Mouse (Mus musculus) midbrain, embryonic 12.5 days (tissue): Measurements from ENCODE around the gene Mrm2. TPM values are rescaled to one million over a fixed set of nuclear protein-coding genes. Genes with fewer than 3 reads are reported as not detected.

Experiments used
- ATAC-seq: fragments of 200-750 bp; cut with Nextera tagmentation; 2 replicates; pipeline ENCODE4 v1.8.0; 2017; ENCODE audit warnings: low read depth, moderate TSS enrichment, moderate library complexity; ENCODE audit not compliant: low FRiP score
- H3K27ac ChIP-seq: fragments of 300-500 bp; sonication (generic); replicated peaks from 2 replicates; pipeline ENCODE4 v1.5.1; 2016; ENCODE audit warnings: mild to moderate bottlenecking
- H3K27me3 ChIP-seq: fragments of 300-500 bp; sonication (generic); 2 replicates; pipeline ENCODE4 v1.6.1; 2016; ENCODE audit warnings: mild to moderate bottlenecking
- H3K36me3 ChIP-seq: fragments of 300-500 bp; sonication (generic); 2 replicates; pipeline ENCODE4 v1.6.1; 2016
- H3K4me1 ChIP-seq: fragments of 300-500 bp; sonication (generic); 2 replicates; pipeline ENCODE4 v1.6.1; 2016
- H3K4me2 ChIP-seq: fragments of 300-500 bp; sonication (generic); replicated peaks from 2 replicates; pipeline ENCODE4 v1.6.1; 2016; ENCODE audit warnings: mild to moderate bottlenecking, moderate library complexity
- H3K4me3 ChIP-seq: fragments of 300-500 bp; sonication (generic); 2 replicates; pipeline ENCODE4 v1.5.1; 2016; ENCODE audit warnings: mild to moderate bottlenecking
- H3K9ac ChIP-seq: fragments of 300-500 bp; sonication (generic); replicated peaks from 2 replicates; pipeline ENCODE4 v1.6.1; 2016; ENCODE audit warnings: mild to moderate bottlenecking, moderate library complexity
- H3K9me3 ChIP-seq: fragments of 300-500 bp; sonication (generic); 2 replicates; pipeline ENCODE4 v1.6.1; 2016; ENCODE audit warnings: mild to moderate bottlenecking
- WGBS: fragments of 180-500 bp; shearing (Covaris S2); methylation state at CpG from one replicate; pipeline ENCODE4 v1.1.7; 2016; 5-methylcytosine and 5-hydroxymethylcytosine counted together
- polyA plus RNA-seq: library from polyadenylated mRNA; unstranded; fragments of >200 nt; fragmentation: Nextera tagmentation; extraction: Ambion mirVana; gene quantifications from 2 replicates; pipeline ENCODE4 v1.2.1, GENCODE M21; 2016

Mrm2 gene
- polyA plus RNA-seq, 1 experiment from 2014 or later: 18.0 TPM

GRCm38 (mm10) chr5:140338779-140339178 is 7.1 kb upstream of the Mrm2 start:
- no peak overlapping the region for H3K9ac ChIP-seq
- peaks cover 46% of the 10 kb centered on the region for H3K36me3 ChIP-seq
- H3K27me3 ChIP-seq: no peaks in the 10 kb centered on the region
- H3K27ac ChIP-seq: no peak overlapping the region
- no peaks in the 10 kb centered on the region for H3K4me1 ChIP-seq
- H3K4me3 ChIP-seq: no peak overlapping the region
- H3K4me2 ChIP-seq: no peak overlapping the region
- 92% methylated on average over 4 of the region's 4 CpGs for WGBS
- ATAC-seq: no peak
- peaks cover 2% of the 10 kb centered on the region; the same call in 1 of the 2 replicates for H3K9me3 ChIP-seq

- Histone ChIP-seq H3K27ac (no peak overlapping the region), H3K4me1 (no peaks in the 10 kb centered on the region), H3K4me3 (no peak overlapping the region), H3K27me3 (no peaks in the 10 kb centered on the region), H3K4me2 (no peak overlapping the region), H3K9ac (no peak overlapping the region), H3K36me3 (peaks cover 39% of the 10 kb centered on the region), H3K9me3 (peaks cover 2% of the 10 kb centered on the region; the same call in 1 of the 2 replicates)
- WGBS: 85% methylated on average over 1 of the region's 1 CpGs
- no peak for ATAC-seq
These were observed 5.0 kb upstream of the Mrm2 start for GRCm38 (mm10) chr5:140336680-140337079.

- no peak for ATAC-seq
- Histone ChIP-seq H3K4me1 (peaks cover 11% of the 10 kb centered on the region), H3K36me3 (peaks cover 27% of the 10 kb centered on the region), H3K9me3 (no peaks in the 10 kb centered on the region), H3K4me3 (no peak overlapping the region), H3K27me3 (no peaks in the 10 kb centered on the region), H3K9ac (no peak overlapping the region), H3K4me2 (no peak overlapping the region), H3K27ac (no peak overlapping the region)
- WGBS: 23% methylated on average over 2 of the region's 2 CpGs
These were observed 1.9 kb upstream of the Mrm2 start for GRCm38 (mm10) chr5:140333631-140334030.

GRCm38 (mm10) chr5:140332519-140332918 is 821 bp upstream of the Mrm2 start:
- Histone ChIP-seq H3K27me3 (no peaks in the 10 kb centered on the region), H3K4me3 (no peak overlapping the region), H3K4me1 (peaks cover 11% of the 10 kb centered on the region), H3K9ac (no peak overlapping the region), H3K36me3 (peaks cover 27% of the 10 kb centered on the region), H3K27ac (no peak overlapping the region), H3K4me2 (peak overlapping the region; percentile 91), H3K9me3 (no peaks in the 10 kb centered on the region)
- WGBS: 60% methylated on average over 4 of the region's 4 CpGs
- ATAC-seq: no peak

GRCm38 (mm10) chr5:140324058-140324457 is 7.6 kb downstream of the Mrm2 start:
- H3K4me2 ChIP-seq: no peak overlapping the region
- no peak overlapping the region for H3K27ac ChIP-seq
- H3K9ac ChIP-seq: no peak overlapping the region
- WGBS: 94% methylated on average over 5 of the region's 5 CpGs
- no peak for ATAC-seq
- H3K36me3 ChIP-seq: peaks cover 28% of the 10 kb centered on the region
- no peaks in the 10 kb centered on the region for H3K9me3 ChIP-seq
- H3K27me3 ChIP-seq: no peaks in the 10 kb centered on the region
- peaks cover 18% of the 10 kb centered on the region for H3K4me1 ChIP-seq
- no peak overlapping the region for H3K4me3 ChIP-seq

- Histone ChIP-seq H3K27ac (peak overlapping the region; percentile 79), H3K4me1 (peaks cover 18% of the 10 kb centered on the region), H3K27me3 (no peaks in the 10 kb centered on the region), H3K4me3 (peak overlapping the region; percentile 88), H3K9me3 (no peaks in the 10 kb centered on the region), H3K9ac (peak overlapping the region; percentile 99), H3K4me2 (peak overlapping the region; percentile 73), H3K36me3 (peaks cover 10% of the 10 kb centered on the region; the same call in 1 of the 2 replicates)
- ATAC-seq: no peak
- 1% methylated on average over 17 of the region's 17 CpGs for WGBS
These were observed 9.7 kb downstream of the Mrm2 start for GRCm38 (mm10) chr5:140321756-140322575.

- Histone ChIP-seq H3K9me3 (no peaks in the 10 kb centered on the region), H3K4me2 (peak within 1 kb of the TSS; percentile 73), H3K27ac (peak within 1 kb of the TSS; percentile 79), H3K36me3 (0 out of 2 replicates have a peak, but pooled peaks cover 5% of the 10 kb centered on the region), H3K27me3 (no peaks in the 10 kb centered on the region), H3K4me3 (peak within 1 kb of the TSS; percentile 88), H3K9ac (peak within 1 kb of the TSS; percentile 99), H3K4me1 (peaks cover 18% of the 10 kb centered on the region)
- WGBS: under 1% methylated on average over 55 of the region's 60 CpGs
- peak; percentile 90 for ATAC-seq
These were observed 10.5 kb downstream of the Mrm2 start, which contains the start of the genes Mad1l1 and Nudt1 for GRCm38 (mm10) chr5:140321042-140321755. Gene Mad1l1 (minus strand): TSS chr5:140321552. Gene Nudt1 (plus strand): TSS chr5:140321656.

- ATAC-seq: no peak
- H3K9me3 ChIP-seq: no peaks in the 10 kb centered on the region
- H3K4me1 ChIP-seq: peaks cover 15% of the 10 kb centered on the region
- no peak overlapping the region for H3K4me2 ChIP-seq
- no peak overlapping the region for H3K4me3 ChIP-seq
- H3K36me3 ChIP-seq: peaks cover 36% of the 10 kb centered on the region
- no peak overlapping the region for H3K9ac ChIP-seq
- no peaks in the 10 kb centered on the region for H3K27me3 ChIP-seq
- no peak overlapping the region for H3K27ac ChIP-seq
- 95% methylated on average over 3 of the region's 3 CpGs for WGBS
These were observed 15.0 kb downstream of the Mrm2 start for GRCm38 (mm10) chr5:140316716-140317115.

- H3K36me3 ChIP-seq: peaks cover 93% of the 10 kb centered on the region
- H3K27ac ChIP-seq: no peak overlapping the region
- 94% methylated on average over 14 of the region's 14 CpGs for WGBS
- no peak overlapping the region for H3K9ac ChIP-seq
- no peaks in the 10 kb centered on the region for H3K9me3 ChIP-seq
- ATAC-seq: no peak
- no peaks in the 10 kb centered on the region for H3K4me1 ChIP-seq
- H3K4me2 ChIP-seq: no peak overlapping the region
- H3K4me3 ChIP-seq: no peak overlapping the region
- no peaks in the 10 kb centered on the region for H3K27me3 ChIP-seq
These were observed 24.1 kb downstream of the Mrm2 start for GRCm38 (mm10) chr5:140307602-140308001.

GRCm38 (mm10) chr5:140306016-140306415 is 25.7 kb downstream of the Mrm2 start:
- WGBS: 80% methylated on average over 6 of the region's 8 CpGs
- Histone ChIP-seq H3K9ac (no peak overlapping the region), H3K4me1 (no peaks in the 10 kb centered on the region), H3K9me3 (no peaks in the 10 kb centered on the region), H3K4me3 (no peak overlapping the region), H3K36me3 (peaks cover 88% of the 10 kb centered on the region), H3K4me2 (no peak overlapping the region), H3K27me3 (no peaks in the 10 kb centered on the region), H3K27ac (no peak overlapping the region)
- ATAC-seq: no peak

- no peak for ATAC-seq
- 80% methylated on average over 4 of the region's 4 CpGs for WGBS
- H3K36me3 ChIP-seq: peaks cover 70% of the 10 kb centered on the region
- no peak overlapping the region for H3K4me2 ChIP-seq
- H3K9me3 ChIP-seq: no peaks in the 10 kb centered on the region
- 0 out of 2 replicates have a peak overlapping the region, but pooled peaks have one; percentile 24 for H3K9ac ChIP-seq
- H3K27ac ChIP-seq: no peak overlapping the region
- H3K4me1 ChIP-seq: no peaks in the 10 kb centered on the region
- H3K4me3 ChIP-seq: no peak overlapping the region
- no peaks in the 10 kb centered on the region for H3K27me3 ChIP-seq
These were observed 33.4 kb downstream of the Mrm2 start for GRCm38 (mm10) chr5:140298291-140298690.

- WGBS: 100% methylated on average over 1 of the region's 1 CpGs
- no peak overlapping the region for H3K9ac ChIP-seq
- H3K36me3 ChIP-seq: peaks cover 56% of the 10 kb centered on the region
- no peaks in the 10 kb centered on the region for H3K27me3 ChIP-seq
- ATAC-seq: no peak
- no peak overlapping the region for H3K4me3 ChIP-seq
- H3K4me2 ChIP-seq: no peak overlapping the region
- H3K4me1 ChIP-seq: no peaks in the 10 kb centered on the region
- no peak overlapping the region for H3K27ac ChIP-seq
- no peaks in the 10 kb centered on the region for H3K9me3 ChIP-seq
These were observed 39.5 kb downstream of the Mrm2 start for GRCm38 (mm10) chr5:140292152-140292551.
